18 mouse cellular contexts compared by ENCODE assay signal in the genomic region with DNA sequence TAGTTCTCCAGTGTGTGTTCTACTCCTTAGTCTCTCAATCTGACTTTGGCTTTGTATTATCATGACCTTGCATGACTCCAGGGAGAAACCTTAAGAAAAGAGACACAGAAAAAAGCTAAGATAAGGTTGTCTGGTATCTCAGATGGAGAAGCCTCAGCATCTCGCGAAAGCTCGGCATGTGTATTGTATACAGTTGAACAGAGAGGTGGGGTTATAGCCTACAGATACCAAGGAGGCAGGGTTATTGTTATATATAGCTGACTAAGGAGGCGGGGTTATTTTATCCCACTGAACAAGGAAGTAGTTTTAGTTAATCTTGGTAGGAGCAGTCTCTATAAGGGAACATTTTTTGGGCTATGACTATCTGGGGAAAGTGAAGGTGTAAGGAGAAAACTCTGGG.
"Had no signal": no experiment of that assay in that cellular context is flagged by ENCODE, and none has a peak within 500 bp of the region (broad histone marks: within the 10 kb centered on the region; RNA-seq: fewer than 3 reads in every experiment).

No protein-coding gene starts in this region.

- H3K27me3 ChIP-seq: limb, embryonic 12.5 days; limb, embryonic 15.5 days; lung, embryonic 15.5 days; midbrain, embryonic 12.5 days; midbrain, embryonic 15.5 days; neural tube, embryonic 13.5 days had no signal

- H3K4me1 ChIP-seq: limb, embryonic 12.5 days; limb, embryonic 15.5 days; midbrain, embryonic 12.5 days; midbrain, embryonic 15.5 days had no signal

- ATAC-seq: intestine, embryonic 16.5 days; midbrain, embryonic 15.5 days had no signal

- H3K36me3 ChIP-seq: limb, embryonic 12.5 days; limb, embryonic 15.5 days; lung, embryonic 15.5 days; midbrain, embryonic 12.5 days; midbrain, embryonic 15.5 days; neural tube, embryonic 13.5 days had no signal

- DNase-seq: kidney, adult 18-20 months; kidney, adult 9 months; kidney, postnatal 14 days; kidney, postnatal 4 days; left cerebral cortex, postnatal 4 days; lung, adult 18-20 months; lung, postnatal 10 days; lung, postnatal 36 days; thymus, adult 18-20 months; thymus, postnatal 36 days had no signal

- H3K4me3 ChIP-seq: limb, embryonic 12.5 days; limb, embryonic 15.5 days; lung, embryonic 15.5 days; midbrain, embryonic 12.5 days; midbrain, embryonic 15.5 days; myocyte; neural tube, embryonic 13.5 days had no signal

- H3K9me3 ChIP-seq: limb, embryonic 12.5 days; limb, embryonic 15.5 days; lung, embryonic 15.5 days; midbrain, embryonic 12.5 days; midbrain, embryonic 15.5 days; neural tube, embryonic 13.5 days had no signal

- H3K27ac ChIP-seq: limb, embryonic 12.5 days; limb, embryonic 15.5 days; lung, embryonic 15.5 days; midbrain, embryonic 12.5 days; midbrain, embryonic 15.5 days; neural tube, embryonic 13.5 days had no signal

- H3K9ac ChIP-seq: limb, embryonic 12.5 days; limb, embryonic 15.5 days; lung, embryonic 15.5 days; midbrain, embryonic 12.5 days; midbrain, embryonic 15.5 days; neural tube, embryonic 13.5 days had no signal

- H3K4me2 ChIP-seq: limb, embryonic 12.5 days; limb, embryonic 15.5 days; lung, embryonic 15.5 days; midbrain, embryonic 12.5 days; midbrain, embryonic 15.5 days; neural tube, embryonic 13.5 days had no signal
